Mouse (Mus musculus) neural tube, embryonic 11.5 days (tissue): Measurements from ENCODE around the gene Homer1. TPM values are rescaled to one million over a fixed set of nuclear protein-coding genes. Genes with fewer than 3 reads are reported as not detected.

Source experiments
- ATAC-seq: fragments of 200-750 bp; cut with Nextera tagmentation; 2 replicates; pipeline ENCODE4 v1.8.0; 2017; ENCODE audit warnings: moderate number of reproducible peaks, mild to moderate bottlenecking, moderate TSS enrichment, moderate library complexity; ENCODE audit not compliant: insufficient read depth, low FRiP score, low TSS enrichment
- DNase-seq: peaks from one replicate; pipeline ENCODE4 v3.0.0-alpha.2; 2015; ENCODE audit warnings: low spot score
- H3K27ac ChIP-seq: fragments of 300-500 bp; sonication (generic); 2 replicates; pipeline ENCODE4 v1.5.1; 2014; ENCODE audit warnings: low read depth, mild to moderate bottlenecking, low read length
- H3K27me3 ChIP-seq: fragments of 300-500 bp; sonication (generic); 2 replicates; pipeline ENCODE4 v1.6.1; 2014; ENCODE audit warnings: mild to moderate bottlenecking, low read length, mixed read lengths; ENCODE audit not compliant: control insufficient read depth, insufficient read depth
- H3K36me3 ChIP-seq: fragments of 300-500 bp; sonication (generic); 2 replicates; pipeline ENCODE4 v1.6.1; 2014; ENCODE audit warnings: mild to moderate bottlenecking, low read length, moderate library complexity, mixed read lengths; ENCODE audit not compliant: control insufficient read depth, insufficient read depth
- H3K4me1 ChIP-seq: fragments of 300-500 bp; sonication (generic); 2 replicates; pipeline ENCODE4 v1.6.1; 2014; ENCODE audit warnings: low read length, mixed read lengths; ENCODE audit not compliant: control insufficient read depth, insufficient read depth
- H3K4me2 ChIP-seq: fragments of 300-500 bp; sonication (generic); 2 replicates; pipeline ENCODE4 v1.6.1; 2014; ENCODE audit warnings: low read depth, mild to moderate bottlenecking, moderate library complexity
- H3K4me3 ChIP-seq: fragments of 300-500 bp; sonication (generic); 2 replicates; pipeline ENCODE4 v1.5.1; 2014; ENCODE audit warnings: low read depth, low read length
- H3K9ac ChIP-seq: fragments of 300-500 bp; sonication (generic); 2 replicates; pipeline ENCODE4 v1.6.1; 2014; ENCODE audit warnings: mild to moderate bottlenecking, low read length
- H3K9me3 ChIP-seq: fragments of 300-500 bp; sonication (generic); 2 replicates; pipeline ENCODE4 v1.6.1; 2016; ENCODE audit warnings: low read length; ENCODE audit not compliant: control insufficient read depth
- WGBS: fragments of 180-500 bp; shearing (Covaris S2); extraction: QIAGEN DNeasy Blood & Tissue Kit; methylation state at CpG from one replicate; pipeline ENCODE4 v1.1.7; 2014; 5-methylcytosine and 5-hydroxymethylcytosine counted together
- polyA plus RNA-seq: library from polyadenylated mRNA; unstranded; fragments of >200 nt; fragmentation: Nextera tagmentation; extraction: Ambion mirVana; gene quantifications from 2 replicates; pipeline ENCODE4 v1.2.1, GENCODE M21; 2014

Homer1 gene
- polyA plus RNA-seq, 1 experiment from 2014 or later = 14.0 TPM

GRCm38 (mm10) chr13:93399710-93400216, 100.3 kb downstream of the Homer1 start:
- DNase-seq (no peak), ATAC-seq (no peak)
- H3K4me1 ChIP-seq = no peaks in the 10 kb centered on the region
- no peak overlapping the region for H3K4me2 ChIP-seq
- no peak overlapping the region for H3K27ac ChIP-seq
- WGBS = 89% methylated on average over 5 of the region's 5 CpGs
- no peaks in the 10 kb centered on the region for H3K36me3 ChIP-seq
- H3K9ac ChIP-seq = no peak overlapping the region
- no peaks in the 10 kb centered on the region for H3K9me3 ChIP-seq
- no peak overlapping the region for H3K4me3 ChIP-seq
- H3K27me3 ChIP-seq = no peaks in the 10 kb centered on the region

GRCm38 (mm10) chr13:93401947-93402346, 102.5 kb downstream of the Homer1 start:
- Histone ChIP-seq H3K36me3 (no peaks in the 10 kb centered on the region), H3K27ac (no peak overlapping the region), H3K27me3 (no peaks in the 10 kb centered on the region), H3K4me3 (no peak overlapping the region), H3K9ac (no peak overlapping the region), H3K4me2 (no peak overlapping the region), H3K9me3 (no peaks in the 10 kb centered on the region), H3K4me1 (no peaks in the 10 kb centered on the region)
- DNase-seq = no peak
- no peak for ATAC-seq
- WGBS = 93% methylated on average over 7 of the region's 7 CpGs

GRCm38 (mm10) chr13:93406855-93407254, 107.4 kb downstream of the Homer1 start:
- H3K36me3 ChIP-seq = no peaks in the 10 kb centered on the region
- WGBS = 88% methylated on average over 5 of the region's 5 CpGs

GRCm38 (mm10) chr13:93410343-93410742, 110.9 kb downstream of the Homer1 start:
- Histone ChIP-seq H3K36me3 (no peaks in the 10 kb centered on the region), H3K4me1 (no peaks in the 10 kb centered on the region), H3K27me3 (no peaks in the 10 kb centered on the region), H3K27ac (no peak overlapping the region), H3K4me3 (no peak overlapping the region), H3K4me2 (no peak overlapping the region), H3K9ac (no peak overlapping the region), H3K9me3 (no peaks in the 10 kb centered on the region)
- no peak for ATAC-seq
- no peak for DNase-seq
- WGBS = 94% methylated on average over 4 of the region's 4 CpGs

More at GRCm38 (mm10) chr13:93406855-93407254, 107.4 kb downstream of the Homer1 start:
- Histone ChIP-seq H3K4me3 (no peak overlapping the region), H3K4me1 (no peaks in the 10 kb centered on the region), H3K9ac (no peak overlapping the region), H3K27ac (no peak overlapping the region), H3K9me3 (no peaks in the 10 kb centered on the region), H3K27me3 (no peaks in the 10 kb centered on the region), H3K4me2 (no peak overlapping the region)
- DNase-seq = no peak
- ATAC-seq = no peak

GRCm38 (mm10) chr13:93415055-93415454, 115.6 kb downstream of the Homer1 start:
- Histone ChIP-seq H3K27ac (no peak overlapping the region), H3K4me1 (no peaks in the 10 kb centered on the region), H3K4me2 (no peak overlapping the region), H3K36me3 (no peaks in the 10 kb centered on the region), H3K27me3 (no peaks in the 10 kb centered on the region), H3K4me3 (no peak overlapping the region), H3K9ac (no peak overlapping the region), H3K9me3 (no peaks in the 10 kb centered on the region)
- ATAC-seq (no peak), DNase-seq (no peak)
- 92% methylated on average over 5 of the region's 5 CpGs for WGBS

- no peak for ATAC-seq
- no peaks in the 10 kb centered on the region for H3K27me3 ChIP-seq
- no peak overlapping the region for H3K4me2 ChIP-seq
- H3K36me3 ChIP-seq = no peaks in the 10 kb centered on the region
- H3K9me3 ChIP-seq = no peaks in the 10 kb centered on the region
- H3K9ac ChIP-seq = no peak overlapping the region
- H3K27ac ChIP-seq = no peak overlapping the region
- 91% methylated on average over 2 of the region's 2 CpGs for WGBS
- no peak for DNase-seq
- H3K4me1 ChIP-seq = no peaks in the 10 kb centered on the region
- no peak overlapping the region for H3K4me3 ChIP-seq
These were observed 118.9 kb downstream of the Homer1 start for GRCm38 (mm10) chr13:93418292-93418691.

- Histone ChIP-seq H3K4me3 (no peak overlapping the region), H3K9me3 (no peaks in the 10 kb centered on the region), H3K36me3 (no peaks in the 10 kb centered on the region), H3K27me3 (no peaks in the 10 kb centered on the region), H3K9ac (no peak overlapping the region), H3K27ac (no peak overlapping the region), H3K4me2 (no peak overlapping the region), H3K4me1 (no peaks in the 10 kb centered on the region)
- 68% methylated on average over 2 of the region's 2 CpGs for WGBS
- DNase-seq = no peak
- ATAC-seq = no peak
These were observed 120.3 kb downstream of the Homer1 start for GRCm38 (mm10) chr13:93419779-93420178.

- 88% methylated on average over 2 of the region's 2 CpGs for WGBS
- H3K27me3 ChIP-seq = no peaks in the 10 kb centered on the region
- no peaks in the 10 kb centered on the region for H3K4me1 ChIP-seq
- no peaks in the 10 kb centered on the region for H3K36me3 ChIP-seq
- H3K27ac ChIP-seq = no peak overlapping the region
- H3K9me3 ChIP-seq = no peaks in the 10 kb centered on the region
- no peak overlapping the region for H3K9ac ChIP-seq
- ATAC-seq (no peak), DNase-seq (no peak)
- H3K4me2 ChIP-seq = no peak overlapping the region
- H3K4me3 ChIP-seq = no peak overlapping the region
These were observed 123.8 kb downstream of the Homer1 start for GRCm38 (mm10) chr13:93423224-93423623.

- no peaks in the 10 kb centered on the region for H3K4me1 ChIP-seq
- no peak overlapping the region for H3K9ac ChIP-seq
- ATAC-seq (no peak), DNase-seq (no peak)
- H3K36me3 ChIP-seq = no peaks in the 10 kb centered on the region
- H3K4me3 ChIP-seq = no peak overlapping the region
- WGBS = 90% methylated on average over 5 of the region's 5 CpGs
- H3K4me2 ChIP-seq = no peak overlapping the region
- no peaks in the 10 kb centered on the region for H3K27me3 ChIP-seq
- H3K9me3 ChIP-seq = no peaks in the 10 kb centered on the region
- no peak overlapping the region for H3K27ac ChIP-seq
These were observed 128.8 kb downstream of the Homer1 start for GRCm38 (mm10) chr13:93427920-93428876.
